Mouse (Mus musculus) liver, postnatal 0 days (tissue): ENCODE data around the gene Calm1. TPM values are rescaled to one million over a fixed set of nuclear protein-coding genes. Genes with fewer than 3 reads are reported as not detected.
"Not testable (repeated sequence)": the region's sequence is repeated elsewhere in the genome, so short reads cannot be mapped to it uniquely, and the experiment has no call there.

Source experiments
- ATAC-seq: fragments of 200-750 bp; cut with Nextera tagmentation; 2 replicates; pipeline ENCODE4 v1.8.0; 2017; ENCODE audit warnings: mild to moderate bottlenecking, moderate library complexity
- DNase-seq: peaks from one replicate; pipeline ENCODE4 v3.0.0-alpha.2; 2016
- H3K27ac ChIP-seq: fragments of 300-500 bp; sonication (generic); 2 replicates; pipeline ENCODE4 v1.5.1; 2014; ENCODE audit warnings: antibody characterized with exemption, moderate library complexity, mild to moderate bottlenecking, low read depth
- H3K27me3 ChIP-seq: fragments of 300-500 bp; sonication (generic); 2 replicates; pipeline ENCODE4 v1.6.1; 2014; ENCODE audit warnings: low read length, control low read depth, mixed read lengths; ENCODE audit not compliant: insufficient read depth
- H3K36me3 ChIP-seq: fragments of 300-500 bp; sonication (generic); replicated peaks from 2 replicates; pipeline ENCODE4 v1.6.1; 2014; ENCODE audit warnings: mild to moderate bottlenecking, control low read depth, low read length, moderate library complexity, mixed read lengths; ENCODE audit not compliant: insufficient read depth
- H3K4me1 ChIP-seq: fragments of 300-500 bp; sonication (generic); 2 replicates; pipeline ENCODE4 v1.6.1; 2014; ENCODE audit warnings: antibody characterized with exemption, mild to moderate bottlenecking, control low read depth; ENCODE audit not compliant: insufficient read depth
- H3K4me2 ChIP-seq: fragments of 300-500 bp; sonication (generic); 2 replicates; pipeline ENCODE4 v1.6.1; 2014; ENCODE audit warnings: low read depth, mild to moderate bottlenecking, low read length, moderate library complexity, mixed read lengths
- H3K4me3 ChIP-seq: fragments of 300-500 bp; sonication (generic); 2 replicates; pipeline ENCODE4 v1.5.1; 2014; ENCODE audit warnings: low read depth, low read length
- H3K9ac ChIP-seq: fragments of 300-500 bp; sonication (generic); replicated peaks from 2 replicates; pipeline ENCODE4 v1.6.1; 2014; ENCODE audit warnings: mild to moderate bottlenecking, moderate library complexity
- H3K9me3 ChIP-seq: fragments of 300-500 bp; sonication (generic); 2 replicates; pipeline ENCODE4 v1.6.1; 2016; ENCODE audit warnings: mild to moderate bottlenecking, control low read depth, low read length, mixed read lengths
- CTCF ChIP-seq: sonication (generic); IDR thresholded peaks from 2 replicates; pipeline ENCODE4 v1.5.1; 2016; ENCODE audit warnings: antibody characterized with exemption, low read depth
- EP300 ChIP-seq: IDR thresholded peaks from 2 replicates; pipeline ENCODE4 v1.6.1; 2016; ENCODE audit warnings: antibody characterized with exemption, low read depth, mild to moderate bottlenecking
- WGBS: fragments of 180-500 bp; shearing (Covaris S2); extraction: QIAGEN DNeasy Blood & Tissue Kit; methylation state at CpG from one replicate; pipeline ENCODE4 v1.1.7; 2014; ENCODE audit not compliant: insufficient replicate concordance; 5-methylcytosine and 5-hydroxymethylcytosine counted together
- polyA plus RNA-seq: library from polyadenylated mRNA; unstranded; fragments of >200 nt; fragmentation: Nextera tagmentation; extraction: Ambion mirVana; gene quantifications from 2 replicates; pipeline ENCODE4 v1.2.1, GENCODE M21; 2015

Calm1 gene
- polyA plus RNA-seq, 1 experiment from 2014 or later, result 482 TPM

GRCm38 (mm10) chr12:100182676-100183075 lies 16.6 kb upstream of the Calm1 start:
- Histone ChIP-seq H3K9me3 (no peaks in the 10 kb centered on the region), H3K36me3 (no peaks in the 10 kb centered on the region), H3K4me3 (no peak overlapping the region), H3K27me3 (no peaks in the 10 kb centered on the region), H3K4me1 (peaks cover 10% of the 10 kb centered on the region), H3K4me2 (no peak overlapping the region), H3K9ac (no peak overlapping the region), H3K27ac (no peak overlapping the region)
- no peak for DNase-seq
- TF ChIP-seq EP300, result no peak
- TF ChIP-seq CTCF, result peak; percentile 43
- ATAC-seq, result no peak
- WGBS, result 80% methylated on average over 2 of the region's 2 CpGs

DNA sequence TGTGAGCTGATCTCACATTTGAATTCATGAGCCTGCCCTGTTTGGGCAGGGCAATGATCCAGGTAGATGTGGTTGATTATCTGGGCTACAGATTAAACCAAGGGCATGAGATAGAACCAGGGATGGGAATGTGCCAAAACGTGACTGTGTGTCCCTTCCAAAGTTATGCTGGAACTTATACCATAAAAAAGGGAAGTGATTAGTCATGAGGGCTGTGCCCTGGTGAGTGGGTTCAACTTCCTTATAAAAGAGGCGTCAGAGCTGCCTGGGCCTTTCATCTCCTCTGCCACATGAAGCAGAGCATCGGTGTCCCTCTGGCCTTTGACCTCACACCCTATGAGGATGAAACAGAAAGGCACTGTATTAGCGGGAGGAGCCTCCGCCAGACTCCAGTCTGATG lies 15.3 kb upstream of the Calm1 start:
- no peak for ATAC-seq
- Histone ChIP-seq H3K4me1 (peaks cover 16% of the 10 kb centered on the region), H3K27me3 (no peaks in the 10 kb centered on the region), H3K27ac (peak overlapping the region; percentile 66), H3K4me2 (no peak overlapping the region), H3K9ac (no peak overlapping the region), H3K4me3 (no peak overlapping the region), H3K9me3 (no peaks in the 10 kb centered on the region), H3K36me3 (no peaks in the 10 kb centered on the region)
- WGBS, result 28% methylated on average over 5 of the region's 5 CpGs
- no peak for TF ChIP-seq CTCF
- no peak for TF ChIP-seq EP300
- DNase-seq, result no peak

DNA sequence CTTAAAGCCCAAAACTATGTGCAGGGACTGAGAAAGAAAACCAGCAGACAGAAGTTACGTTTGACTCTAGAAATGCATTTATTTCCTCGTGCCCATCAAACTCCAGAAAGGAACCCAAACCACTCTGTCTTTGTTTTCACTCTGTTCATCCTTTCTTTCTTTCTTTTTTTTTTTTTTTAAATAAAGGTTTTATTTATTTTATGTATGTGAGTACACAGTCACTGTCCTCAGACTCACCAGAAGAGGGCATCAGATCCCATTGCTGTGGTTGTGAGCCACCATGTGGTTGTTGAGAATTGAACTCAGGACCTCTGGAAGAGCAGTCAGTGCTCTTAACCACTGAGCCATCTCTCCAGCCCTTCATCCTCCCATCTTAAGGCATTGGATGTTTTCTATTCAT lies 14.3 kb upstream of the Calm1 start:
- DNase-seq, ATAC-seq, H3K27ac ChIP-seq, H3K4me2 ChIP-seq, H3K27me3 ChIP-seq, H3K4me3 ChIP-seq, H3K9me3 ChIP-seq, H3K36me3 ChIP-seq, H3K9ac ChIP-seq: not testable (repeated sequence)
- H3K4me1 ChIP-seq, result peaks cover 16% of the 10 kb centered on the region
- WGBS, result 87% methylated on average over 2 of the region's 2 CpGs
- peak; percentile 41 for TF ChIP-seq CTCF

GRCm38 (mm10) chr12:100185897-100186296 lies 13.3 kb upstream of the Calm1 start:
- Histone ChIP-seq H3K9ac (no peak overlapping the region), H3K27ac (no peak overlapping the region), H3K4me2 (0 out of 2 replicates have a peak overlapping the region, but pooled peaks have one; percentile 100), H3K4me3 (no peak overlapping the region), H3K9me3 (no peaks in the 10 kb centered on the region), H3K36me3 (no peaks in the 10 kb centered on the region), H3K4me1 (peaks cover 16% of the 10 kb centered on the region), H3K27me3 (no peaks in the 10 kb centered on the region)
- DNase-seq (no peak), ATAC-seq (no peak)
- 42% methylated on average over 7 of the region's 7 CpGs for WGBS
- peak; percentile 37; the same call in 1 of the 2 replicates for TF ChIP-seq EP300
- TF ChIP-seq CTCF, result no peak

GRCm38 (mm10) chr12:100186376-100186775 lies 12.9 kb upstream of the Calm1 start:
- peak overlapping the region; percentile 93 for H3K27ac ChIP-seq
- 20% methylated on average over 6 of the region's 6 CpGs for WGBS

DNA sequence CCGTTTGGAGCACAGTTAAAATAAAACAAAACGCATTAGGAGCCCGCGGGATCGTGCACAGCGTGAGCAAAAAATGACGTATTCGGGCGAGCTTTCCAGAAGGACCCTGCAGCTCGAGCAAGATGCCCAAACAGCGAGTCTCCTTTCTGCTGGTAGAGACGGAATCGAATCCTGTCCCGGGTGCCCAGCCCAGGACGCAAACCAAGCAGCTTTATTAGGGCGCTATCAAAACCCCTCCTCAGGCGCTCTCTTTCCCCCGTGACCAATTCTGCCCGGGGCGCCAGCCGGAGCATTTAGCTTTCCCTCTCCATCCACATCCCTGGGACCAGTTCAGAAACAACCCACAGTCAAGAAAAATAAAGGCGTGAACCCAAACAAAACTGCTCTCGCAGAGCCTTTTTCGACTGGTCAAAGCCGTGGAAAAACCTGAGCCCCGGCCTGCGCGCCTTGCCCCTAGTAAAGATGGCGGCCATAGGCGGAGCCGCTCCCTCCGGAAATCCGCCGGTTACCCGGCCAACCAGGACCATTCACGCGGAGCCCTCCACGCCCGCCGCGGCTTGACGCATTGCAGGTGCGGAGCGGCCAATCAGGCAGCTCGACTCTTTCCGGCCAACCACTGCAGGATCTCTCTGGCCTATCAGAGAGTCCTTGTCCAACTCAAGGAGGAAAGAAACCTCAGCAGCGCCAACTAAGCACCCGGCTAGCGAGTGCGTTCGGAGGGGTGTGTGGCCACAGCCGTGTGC lies 12.1 kb upstream of the Calm1 start:
- Histone ChIP-seq H3K9ac (peak overlapping the region; percentile 85), H3K36me3 (no peaks in the 10 kb centered on the region), H3K4me2 (peak overlapping the region; percentile 100), H3K4me1 (peaks cover 16% of the 10 kb centered on the region), H3K27ac (peak overlapping the region; percentile 93), H3K27me3 (no peaks in the 10 kb centered on the region), H3K9me3 (no peaks in the 10 kb centered on the region), H3K4me3 (peak overlapping the region; percentile 77)
- ATAC-seq, result peak; percentile 99
- DNase-seq, result peak; percentile 98
- WGBS, result under 1% methylated on average over 52 of the region's 52 CpGs
- TF ChIP-seq CTCF, result peak; percentile 23; the same call in 1 of the 2 replicates
- no peak for TF ChIP-seq EP300

More at GRCm38 (mm10) chr12:100186376-100186775, 12.9 kb upstream of the Calm1 start:
- Histone ChIP-seq H3K9me3 (no peaks in the 10 kb centered on the region), H3K27me3 (no peaks in the 10 kb centered on the region), H3K9ac (peak overlapping the region; percentile 85), H3K36me3 (no peaks in the 10 kb centered on the region), H3K4me2 (peak overlapping the region; percentile 100), H3K4me3 (peak overlapping the region; percentile 77), H3K4me1 (peaks cover 16% of the 10 kb centered on the region)
- TF ChIP-seq EP300 (no peak), CTCF (no peak)
- ATAC-seq, result no peak
- no peak for DNase-seq
